25 mouse cellular contexts compared by ENCODE assay signal in the genomic region with DNA sequence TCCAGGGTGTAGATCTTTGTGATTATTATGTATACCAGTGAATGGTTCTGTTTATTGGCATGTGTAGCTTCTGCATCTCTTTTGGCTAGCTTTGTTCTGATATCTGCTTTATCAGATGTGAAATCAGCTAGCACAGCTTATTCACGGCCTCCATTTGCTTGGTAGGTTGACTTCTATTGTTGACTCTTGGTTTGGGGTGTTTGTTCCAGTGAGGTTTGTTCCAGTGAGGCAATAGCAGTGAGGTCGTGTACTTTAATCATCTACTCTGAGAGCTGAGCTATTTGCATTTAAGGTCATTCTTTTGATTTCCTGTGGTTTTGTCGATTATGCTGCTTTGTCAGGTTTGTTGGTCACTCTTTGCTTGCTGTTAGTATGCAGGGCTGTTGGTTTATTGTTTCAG. TPM values are rescaled to one million over a fixed set of nuclear protein-coding genes. Genes with fewer than 3 reads are reported as not detected.
"Had no signal": no experiment of that assay in that cellular context is flagged by ENCODE, and none has a peak within 500 bp of the region (broad histone marks: within the 10 kb centered on the region; RNA-seq: fewer than 3 reads in every experiment).

No protein-coding gene starts in this region.

- H3K36me3 ChIP-seq: midbrain, embryonic 10.5 days; midbrain, embryonic 12.5 days; neural tube, embryonic 12.5 days; stomach, embryonic 15.5 days had no signal

- H3K4me2 ChIP-seq: lung, embryonic 14.5 days; midbrain, embryonic 12.5 days; neural tube, embryonic 12.5 days; stomach, embryonic 15.5 days had no signal

- H3K27ac ChIP-seq: liver, embryonic 14.5 days; midbrain, embryonic 10.5 days; midbrain, embryonic 12.5 days; neural tube, embryonic 12.5 days; stomach, embryonic 15.5 days; stomach, postnatal 0 days had no signal

- H3K9me3 ChIP-seq: midbrain, embryonic 10.5 days; midbrain, embryonic 12.5 days; neural tube, embryonic 12.5 days; stomach, embryonic 15.5 days had no signal

- H3K4me3 ChIP-seq: midbrain, embryonic 10.5 days; midbrain, embryonic 12.5 days; neural tube, embryonic 12.5 days; stomach, embryonic 15.5 days had no signal

- DNase-seq: lung, adult 18-20 months; lung, embryonic 14.5 days; lung, postnatal 10 days; lung, postnatal 4 days; midbrain, embryonic 14.5 days; right cerebral cortex, postnatal 14 days; thymus, adult 2 months; thymus, postnatal 25 days; thymus, postnatal 4 days had no signal

- H3K9ac ChIP-seq: liver, embryonic 14.5 days; lung, embryonic 14.5 days; midbrain, embryonic 12.5 days; neural tube, embryonic 12.5 days; stomach, embryonic 15.5 days had no signal

- H3K27me3 ChIP-seq: midbrain, embryonic 12.5 days; neural tube, embryonic 12.5 days; stomach, embryonic 15.5 days had no signal

- H3K4me1 ChIP-seq: midbrain, embryonic 10.5 days; midbrain, embryonic 12.5 days; neural tube, embryonic 12.5 days; stomach, embryonic 15.5 days had no signal

RNA-seq across cellular contexts. Expression of a gene that starts 32.8 kb away (rescaled TPM):
- total RNA-seq: megakaryocyte, adult 5-6 weeks; megakaryocyte-erythroid progenitor cell, adult 5-6 weeks; midbrain, postnatal 0 days; monocyte, adult 5-6 weeks; neutrophil, adult 5-6 weeks had no signal
- polyA plus RNA-seq: liver, embryonic 14.5 days; lung, embryonic 14.5 days; lung, embryonic 16.5 days; midbrain, embryonic 10.5 days; midbrain, embryonic 12.5 days; midbrain, embryonic 14.5 days; midbrain, postnatal 0 days; neural tube, embryonic 12.5 days; neural tube, embryonic 14.5 days; spleen, adult 2 months; stomach, embryonic 15.5 days; stomach, postnatal 0 days; testis, adult 2 months; thymus, adult 2 months; urinary bladder, adult 2 months had no signal
